Mouse (Mus musculus): ENCODE data around the gene Olfr346. TPM values are rescaled to one million over a fixed set of nuclear protein-coding genes. Genes with fewer than 3 reads are reported as not detected.

The Olfr346 gene
- polyA plus RNA-seq (2012; ENCODE audit: low replicate concordance) = not detected in 2 replicates

GRCm38 (mm10) chr2:36685488-36685887 lies at the start of gene Olfr346:
TSS of gene Olfr346 (plus strand) at chr2:36685788.

DNA sequence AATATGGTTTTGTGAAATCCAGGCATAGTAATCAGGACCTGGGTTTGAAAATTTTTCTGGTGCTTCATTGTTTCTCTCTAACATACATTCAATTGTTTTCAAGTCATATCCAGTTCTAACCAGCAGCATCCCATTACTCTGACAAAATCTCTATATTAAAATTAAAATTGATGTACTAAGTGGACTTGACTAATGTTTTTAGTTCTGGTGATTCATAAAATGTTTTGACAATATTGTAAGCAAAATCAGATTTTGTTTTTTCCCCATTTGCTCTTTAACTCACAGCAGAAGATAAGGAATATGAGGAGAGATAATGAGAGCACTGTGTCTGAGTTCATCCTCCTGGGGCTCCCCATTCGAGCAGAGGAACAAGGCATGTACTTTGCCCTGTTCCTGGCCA lies 45.8 kb upstream of the Olfr346 start, which contains the start of gene Olfr345:
TSS of gene Olfr345 (plus strand) at position 301 of the 400 bp plus-strand sequence.

GRCm38 (mm10) chr2:36731602-36732001 lies 46.0 kb downstream of the Olfr346 start, which contains the start of gene Olfr347:
TSS of gene Olfr347 (plus strand) at chr2:36731902.

Other genes with a start within 250 kb of the Olfr346 start
- gene Olfr340, start 233.2 kb upstream of the Olfr346 start, polyA plus RNA-seq (2012; ENCODE audit: low replicate concordance) = not detected in 2 replicates
- gene Olfr341, start 203.3 kb upstream of the Olfr346 start, polyA plus RNA-seq (2012; ENCODE audit: low replicate concordance) = not detected in 2 replicates
- gene Olfr342, start 160.8 kb upstream of the Olfr346 start, polyA plus RNA-seq (2012; ENCODE audit: low replicate concordance) = not detected in 2 replicates
- gene Olfr344, start 119.1 kb upstream of the Olfr346 start, polyA plus RNA-seq (2012; ENCODE audit: low replicate concordance) = not detected in 2 replicates
- gene Olfr345, start 45.7 kb upstream of the Olfr346 start, polyA plus RNA-seq (2012; ENCODE audit: low replicate concordance) = not detected in 2 replicates
- gene Olfr347, start 46.1 kb downstream of the Olfr346 start, polyA plus RNA-seq (2012; ENCODE audit: low replicate concordance) = not detected in 2 replicates
- not detected in 2 replicates for gene Olfr348, start 98.5 kb downstream of the Olfr346 start, polyA plus RNA-seq (2012; ENCODE audit: low replicate concordance)
- gene Olfr50, start 104.8 kb downstream of the Olfr346 start, polyA plus RNA-seq (2012; ENCODE audit: low replicate concordance) = not detected in 2 replicates
- gene Olfr3, start 131.2 kb downstream of the Olfr346 start, polyA plus RNA-seq (2012; ENCODE audit: low replicate concordance) = not detected in 2 replicates
- gene Olfr350, start 160.5 kb downstream of the Olfr346 start, polyA plus RNA-seq (2012; ENCODE audit: low replicate concordance) = not detected in 2 replicates
- gene Olfr351, start 176.9 kb downstream of the Olfr346 start, polyA plus RNA-seq (2012; ENCODE audit: low replicate concordance) = not detected in 2 replicates
- gene Olfr352, start 182.7 kb downstream of the Olfr346 start, polyA plus RNA-seq (2012; ENCODE audit: low replicate concordance) = not detected in 2 replicates
- gene Olfr353, start 207.1 kb downstream of the Olfr346 start, polyA plus RNA-seq (2012; ENCODE audit: low replicate concordance) = not detected in 2 replicates
- gene Olfr354, start 219.9 kb downstream of the Olfr346 start, polyA plus RNA-seq (2012; ENCODE audit: low replicate concordance) = not detected in 2 replicates
- gene Olfr355, start 243.1 kb downstream of the Olfr346 start, polyA plus RNA-seq (2012; ENCODE audit: low replicate concordance) = not detected in 2 replicates

All from hematopoietic multipotent progenitor cell, adult 10-12 weeks (in vitro differentiated cells).